Mouse (Mus musculus): ENCODE results near the gene Nrxn2.

The Nrxn2 gene

DNA sequence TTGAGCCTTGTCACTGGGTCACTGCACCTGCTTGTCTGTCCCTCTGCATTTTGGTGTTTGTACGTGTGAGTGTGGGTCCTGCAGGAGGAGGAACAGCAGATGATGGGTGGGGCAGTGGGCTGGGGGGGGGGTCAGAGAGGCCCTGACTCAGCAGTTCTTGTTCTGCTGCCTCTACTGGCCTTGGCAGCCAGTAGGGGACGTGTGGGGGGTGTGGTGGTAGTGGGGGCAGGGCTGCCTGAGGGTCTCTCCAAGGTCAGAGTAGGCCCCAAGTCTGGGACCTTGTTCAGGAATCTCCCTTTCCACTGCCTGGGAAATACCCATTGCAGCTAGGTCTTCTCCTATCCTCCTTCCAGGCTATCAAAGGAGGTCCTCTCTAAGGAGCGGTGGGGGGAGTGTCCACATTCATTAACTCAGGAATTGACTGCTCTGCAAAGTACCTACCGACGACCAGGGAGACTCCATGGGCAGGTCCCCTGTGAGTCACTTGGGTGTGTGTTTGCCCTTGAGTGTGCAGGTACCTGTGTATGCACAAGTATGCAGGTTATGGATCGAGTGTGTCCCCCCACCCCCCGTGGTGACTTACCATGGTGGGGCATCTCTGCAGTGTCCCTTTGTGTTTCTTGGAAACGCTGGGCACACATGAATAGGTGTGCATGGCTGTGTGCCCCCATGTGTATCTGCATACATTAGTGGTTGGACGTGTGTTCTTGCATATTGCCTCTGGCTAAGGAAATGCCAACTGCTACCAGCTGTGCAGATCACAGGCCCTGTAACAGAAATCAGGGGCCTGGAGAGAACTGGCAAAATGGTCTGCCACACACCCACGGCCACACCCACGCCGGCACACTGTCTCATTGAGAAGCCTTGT lies 1.4 kb upstream of the Nrxn2 start:
- DNase-seq (ENCODE audit: low spot score): no peak

- DNase-seq (ENCODE audit: low spot score): no peak
Measured at GRCm38 (mm10) chr19:6418984-6419692, 607 bp downstream of the Nrxn2 start.

DNA sequence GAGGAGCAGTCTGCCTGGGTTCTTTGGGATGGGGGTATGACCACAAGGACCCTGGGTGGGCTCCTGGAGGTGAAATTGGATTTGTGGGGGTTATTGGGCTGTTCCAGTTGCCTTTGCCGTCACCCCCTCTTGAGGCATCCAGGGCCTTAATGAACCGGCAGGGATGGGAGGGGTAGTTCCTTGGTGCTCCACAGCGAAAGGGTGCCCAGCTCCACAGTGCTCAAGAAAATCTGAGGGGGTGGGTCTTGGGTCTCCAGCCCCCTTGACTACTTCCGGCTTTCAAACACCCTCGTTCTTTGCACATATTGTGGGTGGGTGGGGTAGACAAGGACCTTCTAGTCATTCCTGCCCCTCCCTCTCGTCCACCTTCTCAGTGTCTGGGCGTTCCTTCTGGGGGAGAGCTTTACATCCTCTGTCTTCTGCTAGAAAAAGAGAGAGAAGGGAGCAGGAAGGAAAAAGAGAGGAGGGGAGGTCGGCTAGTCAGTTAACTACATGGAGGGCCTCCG lies 1.3 kb downstream of the Nrxn2 start:
- no peak for DNase-seq (ENCODE audit: low spot score)

GRCm38 (mm10) chr19:6420481-6421210 lies 2.1 kb downstream of the Nrxn2 start:
- DNase-seq (ENCODE audit: low spot score): no peak

GRCm38 (mm10) chr19:6421211-6421590 lies 2.7 kb downstream of the Nrxn2 start:
- DNase-seq (ENCODE audit: low spot score): no peak

- no peak for DNase-seq (ENCODE audit: low spot score)
Measured at GRCm38 (mm10) chr19:6422014-6422413, 3.5 kb downstream of the Nrxn2 start.

DNA sequence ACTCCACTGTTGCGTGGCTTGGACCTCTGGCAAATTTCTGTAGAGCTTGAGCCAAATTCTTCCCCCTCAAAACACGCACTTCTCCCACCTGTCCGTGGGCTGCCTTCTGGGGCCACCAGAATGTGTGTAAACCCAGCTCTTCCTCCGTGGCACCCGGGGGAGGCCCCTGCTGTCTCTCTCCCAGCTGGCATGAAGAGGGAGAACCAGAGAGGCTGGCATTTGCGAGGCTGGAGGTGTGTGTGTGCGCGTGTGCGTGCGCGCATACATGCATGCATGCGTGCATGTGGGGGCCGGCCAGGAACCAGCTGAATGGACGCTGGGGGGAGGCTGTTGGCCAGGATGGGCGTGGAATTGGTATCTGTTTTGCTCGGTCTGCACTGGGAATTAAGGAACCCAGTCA lies 4.7 kb downstream of the Nrxn2 start:
- DNase-seq (ENCODE audit: low spot score): no peak

- no peak for DNase-seq (ENCODE audit: low spot score)
Measured at GRCm38 (mm10) chr19:6424137-6424881, 5.8 kb downstream of the Nrxn2 start.

- no peak for DNase-seq (ENCODE audit: low spot score)
Measured at GRCm38 (mm10) chr19:6425595-6425994, 7.1 kb downstream of the Nrxn2 start.

GRCm38 (mm10) chr19:6426703-6427500 lies 8.4 kb downstream of the Nrxn2 start:
- DNase-seq (ENCODE audit: low spot score): peak; percentile 53

DNA sequence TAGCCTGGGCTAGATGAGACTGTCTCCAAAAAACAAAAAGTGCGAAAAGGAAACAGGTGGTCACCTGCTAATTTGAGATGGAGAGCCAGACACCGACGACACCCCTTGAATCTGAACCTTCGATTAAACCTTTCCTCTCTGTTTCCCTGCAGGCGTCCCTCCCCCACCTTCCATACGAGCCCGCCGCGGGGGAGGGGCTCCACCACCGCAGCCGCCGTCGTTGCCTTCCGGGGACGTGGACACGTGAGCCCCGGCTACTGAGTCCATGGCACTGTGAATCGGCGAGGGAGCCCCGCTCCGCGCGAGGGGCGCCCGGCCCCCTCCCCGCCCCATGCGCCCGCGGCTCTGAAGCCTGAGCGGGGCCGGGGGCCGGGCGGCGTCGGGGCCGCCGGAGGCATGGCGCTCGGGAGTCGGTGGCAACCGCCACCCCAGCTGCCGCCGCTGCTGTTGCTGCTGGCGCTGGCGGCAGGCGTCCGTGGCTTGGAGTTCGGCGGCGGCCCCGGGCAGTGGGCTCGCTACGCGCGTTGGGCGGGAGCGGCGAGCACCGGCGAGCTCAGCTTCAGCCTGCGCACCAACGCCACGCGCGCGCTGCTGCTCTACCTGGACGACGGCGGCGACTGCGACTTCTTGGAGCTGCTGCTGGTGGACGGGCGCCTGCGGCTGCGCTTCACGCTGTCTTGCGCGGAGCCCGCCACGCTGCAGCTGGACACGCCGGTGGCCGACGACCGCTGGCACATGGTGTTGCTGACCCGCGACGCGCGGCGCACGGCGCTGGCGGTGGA lies 9.3 kb downstream of the Nrxn2 start:
- DNase-seq (ENCODE audit: low spot score): peak; percentile 62

GRCm38 (mm10) chr19:6428501-6429200 lies 10.1 kb downstream of the Nrxn2 start:
- no peak for DNase-seq (ENCODE audit: low spot score)

DNA sequence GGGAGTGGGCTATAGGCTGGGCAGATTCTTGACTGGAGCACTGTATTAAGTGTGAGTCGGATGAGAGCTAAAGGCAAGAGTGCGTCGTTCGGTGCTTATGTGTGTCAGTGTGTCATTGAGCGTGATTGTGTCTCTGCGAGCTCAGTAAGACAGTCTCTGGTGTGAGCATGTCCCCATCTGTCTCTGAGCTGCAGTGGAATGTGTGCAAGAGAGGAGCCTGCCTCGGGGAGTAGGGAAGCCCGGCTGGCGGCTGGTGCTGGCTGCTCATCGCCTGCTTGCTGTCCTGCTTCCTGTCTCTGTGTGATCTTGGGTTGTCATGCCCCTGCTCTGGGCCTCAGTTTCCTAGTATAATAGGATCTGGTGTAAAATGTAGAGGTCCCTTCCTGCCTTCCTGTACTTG lies 24.5 kb downstream of the Nrxn2 start:
- DNase-seq (ENCODE audit: low spot score): no peak

DNA sequence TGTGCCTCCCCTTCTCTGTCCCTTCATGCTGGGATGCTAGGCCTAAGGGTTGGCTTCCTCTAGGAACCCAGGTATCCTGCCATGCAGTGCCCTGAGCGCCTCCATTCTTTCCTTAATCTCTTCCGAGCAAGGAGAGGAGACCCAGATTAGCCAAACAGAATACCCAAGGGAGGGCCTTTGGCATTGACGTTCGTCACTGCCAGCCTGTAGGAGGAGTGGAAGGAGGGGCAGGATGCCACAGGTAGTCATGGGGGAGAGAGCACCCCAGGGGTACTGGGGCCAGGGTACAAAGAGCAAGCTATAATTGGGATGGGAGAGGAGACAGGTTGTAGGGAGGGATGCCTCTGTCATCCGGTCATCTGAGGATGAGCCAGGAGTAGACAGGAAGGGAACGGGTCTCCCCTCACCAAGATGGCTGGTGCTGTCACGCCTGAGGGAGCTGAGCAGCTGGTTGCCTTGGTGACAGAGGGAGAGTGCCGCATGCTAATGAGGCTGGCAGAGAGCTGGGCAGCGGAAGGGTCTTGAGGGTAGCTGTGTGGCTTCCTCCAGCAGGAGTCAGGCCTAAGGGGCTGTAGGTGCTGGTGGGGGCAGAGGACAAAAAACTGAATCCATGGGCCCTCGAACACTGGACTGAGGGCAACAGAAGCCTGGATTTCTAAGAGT lies 27.4 kb downstream of the Nrxn2 start:
- DNase-seq (ENCODE audit: low spot score): no peak

- DNase-seq (ENCODE audit: low spot score): no peak
Measured at GRCm38 (mm10) chr19:6446736-6447437, 28.4 kb downstream of the Nrxn2 start.

DNA sequence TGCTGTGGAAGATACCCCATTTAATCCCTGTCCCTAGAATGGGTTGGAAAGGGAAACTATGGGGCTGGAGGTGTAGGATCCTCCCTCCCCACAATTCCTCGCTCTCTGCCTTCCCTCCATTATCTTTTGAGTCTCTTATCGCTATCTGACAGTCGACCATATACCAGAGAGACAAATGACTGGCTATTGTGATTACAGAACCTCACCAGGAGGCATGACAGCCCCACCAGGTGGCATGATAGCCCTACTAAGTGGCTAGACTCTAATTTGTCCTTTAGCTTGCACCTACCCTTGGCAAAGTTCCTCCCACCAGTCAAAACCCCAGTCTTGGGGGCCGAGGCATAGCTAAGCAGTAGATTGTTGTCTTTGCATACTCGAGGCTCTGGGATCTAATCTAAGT lies 30.2 kb downstream of the Nrxn2 start:
- no peak for DNase-seq (ENCODE audit: low spot score)

GRCm38 (mm10) chr19:6449841-6450240 lies 31.3 kb downstream of the Nrxn2 start:
- DNase-seq (ENCODE audit: low spot score): no peak

- peak; percentile 77 for DNase-seq (ENCODE audit: low spot score)
Measured at GRCm38 (mm10) chr19:6452030-6452494, 33.5 kb downstream of the Nrxn2 start.

Data from ovary, postnatal 36 days (tissue).